Mouse (Mus musculus): ENCODE data around the gene Pkp3. TPM values are rescaled to one million over a fixed set of nuclear protein-coding genes. Genes with fewer than 3 reads are reported as not detected.

Gene Pkp3
- polyA plus RNA-seq, 1 experiment from 2014 or later: 14.7 TPM

DNA sequence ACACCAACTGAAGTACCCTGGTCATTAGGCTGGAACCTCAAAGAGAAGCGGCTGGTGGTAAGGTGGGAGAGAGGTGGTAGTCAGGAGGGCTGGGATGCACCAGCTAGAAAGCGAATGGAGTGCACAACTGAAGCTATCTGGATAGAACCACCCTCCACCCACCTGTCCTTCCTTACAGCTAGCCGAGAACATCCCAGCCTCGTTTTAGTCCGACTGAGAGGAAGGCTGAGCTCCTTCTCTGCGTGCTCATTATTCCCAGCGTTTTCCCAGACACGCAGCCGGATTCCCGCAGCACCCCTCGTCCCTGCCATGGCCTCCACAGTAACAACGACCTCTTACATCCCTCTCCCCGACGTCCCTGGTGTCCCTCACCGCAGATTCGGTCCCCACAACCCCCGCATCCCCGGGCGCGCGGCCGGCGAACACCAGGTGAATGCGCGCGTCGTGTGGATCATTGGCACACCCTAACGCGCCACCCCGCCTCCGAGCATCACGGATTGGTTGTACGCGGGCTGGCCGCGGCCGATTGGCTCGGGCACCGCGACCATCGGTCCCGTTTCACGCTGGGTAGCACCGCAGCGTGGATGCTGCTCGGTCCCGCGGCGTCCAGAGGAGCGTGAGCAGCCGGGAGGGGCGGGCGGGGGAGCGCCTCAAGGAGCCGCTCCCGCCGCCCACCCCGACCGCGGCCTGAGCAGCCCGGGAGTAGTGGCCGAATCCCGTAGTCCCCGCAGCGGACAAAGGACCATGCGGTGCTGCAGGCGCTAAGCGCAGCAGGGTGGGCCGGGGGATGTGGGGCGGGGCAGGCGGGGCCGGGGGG is 17.4 kb upstream of the Pkp3 start, which contains the start of gene B4galnt4:
Gene B4galnt4, plus strand, starts transcription at position 679 of the 817 bp plus-strand sequence.
- H3K27me3 ChIP-seq (replicated peaks; ENCODE audit: control insufficient read depth, insufficient read depth, low read length): no peaks in the 10 kb centered on the region
- peaks cover 15% of the 10 kb centered on the region for H3K36me3 ChIP-seq (ENCODE audit: control insufficient read depth, insufficient read depth, low read length)
- DNase-seq (ENCODE audit: low spot score): peak; percentile 90
- H3K27ac ChIP-seq (ENCODE audit: low read depth): peak within 1 kb of the TSS; percentile 27; the same call in 1 of the 2 replicates
- WGBS: under 1% methylated on average over 72 of the region's 72 CpGs
- peak within 1 kb of the TSS; percentile 74 for H3K4me3 ChIP-seq (ENCODE audit: low read depth, low read length)
- peak; percentile 94 for ATAC-seq (replicated peaks; ENCODE audit: low FRiP score, low TSS enrichment, low read depth)
- peak within 1 kb of the TSS; percentile 83 for H3K9ac ChIP-seq (ENCODE audit: low read length)
- peak within 1 kb of the TSS; percentile 97 for H3K4me2 ChIP-seq (ENCODE audit: low read length)
- no peaks in the 10 kb centered on the region for H3K9me3 ChIP-seq (ENCODE audit: control insufficient read depth, low read length)
- peaks cover 15% of the 10 kb centered on the region; the same call in 1 of the 2 replicates for H3K4me1 ChIP-seq (replicated peaks; ENCODE audit: control insufficient read depth, insufficient read depth, low read length)

DNA sequence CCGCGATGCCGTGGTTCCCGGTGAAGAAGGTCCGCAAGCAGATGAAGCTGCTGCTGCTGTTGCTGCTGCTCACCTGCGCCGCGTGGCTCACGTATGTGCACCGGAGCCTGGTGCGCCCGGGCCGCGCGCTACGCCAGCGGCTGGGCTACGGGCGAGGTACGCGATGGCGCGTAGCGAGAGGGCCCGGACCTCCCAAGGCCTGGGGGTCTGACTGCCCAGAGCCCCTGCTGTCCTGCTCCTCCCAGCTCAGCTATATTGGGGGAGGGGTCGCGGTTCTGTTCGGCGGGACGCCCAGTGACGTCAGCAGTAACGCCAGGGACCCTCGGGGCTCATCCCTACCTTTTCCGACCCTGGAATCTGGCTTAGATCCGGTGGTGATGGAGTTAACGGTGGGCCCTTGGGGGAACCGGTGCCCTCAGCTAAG is 16.7 kb upstream of the Pkp3 start:
- ATAC-seq (replicated peaks; ENCODE audit: low FRiP score, low TSS enrichment, low read depth) (peak; percentile 59), DNase-seq (ENCODE audit: low spot score) (peak; percentile 66)
- H3K4me1 ChIP-seq (replicated peaks; ENCODE audit: control insufficient read depth, insufficient read depth, low read length): peaks cover 15% of the 10 kb centered on the region; the same call in 1 of the 2 replicates
- H3K27me3 ChIP-seq (replicated peaks; ENCODE audit: control insufficient read depth, insufficient read depth, low read length): no peaks in the 10 kb centered on the region
- under 1% methylated on average over 36 of the region's 37 CpGs for WGBS
- H3K9ac ChIP-seq (ENCODE audit: low read length): peak overlapping the region; percentile 83
- H3K36me3 ChIP-seq (ENCODE audit: control insufficient read depth, insufficient read depth, low read length): peaks cover 15% of the 10 kb centered on the region
- H3K27ac ChIP-seq (ENCODE audit: low read depth): peak overlapping the region; percentile 27; the same call in 1 of the 2 replicates
- peak overlapping the region; percentile 74 for H3K4me3 ChIP-seq (ENCODE audit: low read depth, low read length)
- no peaks in the 10 kb centered on the region for H3K9me3 ChIP-seq (ENCODE audit: control insufficient read depth, low read length)
- H3K4me2 ChIP-seq (ENCODE audit: low read length): peak overlapping the region; percentile 97

DNA sequence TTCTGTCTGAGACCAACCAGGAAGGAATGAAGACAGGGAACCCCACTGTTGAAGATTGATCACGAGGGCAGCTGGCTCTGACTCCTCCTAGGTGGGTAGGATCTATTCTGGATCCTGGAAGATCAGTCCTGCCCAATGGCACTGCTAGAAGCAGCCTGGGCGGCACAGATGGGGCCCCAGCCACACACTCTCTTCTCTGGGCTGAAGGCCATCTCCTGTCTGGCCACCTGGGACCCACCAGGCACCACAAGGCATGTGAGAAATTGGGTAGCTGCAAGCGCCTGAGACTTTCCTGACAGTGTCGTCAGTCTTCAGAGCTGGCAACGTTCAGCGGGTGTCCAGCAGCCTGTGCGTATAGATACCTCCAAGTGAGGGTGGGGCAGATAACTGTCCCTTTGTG is 15.5 kb upstream of the Pkp3 start:
- Histone ChIP-seq H3K9ac (ENCODE audit: low read length) (no peak overlapping the region), H3K36me3 (ENCODE audit: control insufficient read depth, insufficient read depth, low read length) (peaks cover 17% of the 10 kb centered on the region), H3K27me3 (replicated peaks; ENCODE audit: control insufficient read depth, insufficient read depth, low read length) (no peaks in the 10 kb centered on the region), H3K4me1 (replicated peaks; ENCODE audit: control insufficient read depth, insufficient read depth, low read length) (peaks cover 15% of the 10 kb centered on the region; the same call in 1 of the 2 replicates), H3K4me2 (ENCODE audit: low read length) (no peak overlapping the region), H3K27ac (ENCODE audit: low read depth) (no peak overlapping the region), H3K9me3 (ENCODE audit: control insufficient read depth, low read length) (no peaks in the 10 kb centered on the region), H3K4me3 (ENCODE audit: low read depth, low read length) (no peak overlapping the region)
- ATAC-seq (replicated peaks; ENCODE audit: low FRiP score, low TSS enrichment, low read depth): no peak
- DNase-seq (ENCODE audit: low spot score): no peak
- 87% methylated on average over 7 of the region's 7 CpGs for WGBS

DNA sequence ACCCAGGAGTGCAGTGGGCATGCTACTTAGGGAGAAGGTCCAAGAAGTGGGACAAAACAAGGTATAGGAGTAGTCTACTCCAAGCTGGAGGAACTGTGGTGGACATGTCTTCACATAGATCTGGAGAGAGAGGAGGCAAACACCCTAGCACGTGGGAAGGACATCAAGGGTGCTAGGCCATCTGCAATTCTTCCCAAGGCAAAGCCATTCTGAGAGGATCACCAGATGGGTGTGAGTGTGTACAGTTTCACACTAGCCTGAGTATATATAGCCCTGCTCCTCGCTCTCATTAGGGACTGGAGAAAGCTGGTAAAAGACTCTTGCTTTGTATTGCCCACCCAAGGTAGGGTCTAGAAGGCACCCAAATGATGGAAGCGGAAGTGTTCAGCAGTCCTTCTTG is 14.7 kb upstream of the Pkp3 start:
- Histone ChIP-seq H3K27me3 (replicated peaks; ENCODE audit: control insufficient read depth, insufficient read depth, low read length) (no peaks in the 10 kb centered on the region), H3K36me3 (ENCODE audit: control insufficient read depth, insufficient read depth, low read length) (peaks cover 18% of the 10 kb centered on the region), H3K9me3 (ENCODE audit: control insufficient read depth, low read length) (no peaks in the 10 kb centered on the region), H3K9ac (ENCODE audit: low read length) (no peak overlapping the region), H3K4me3 (ENCODE audit: low read depth, low read length) (no peak overlapping the region), H3K4me1 (replicated peaks; ENCODE audit: control insufficient read depth, insufficient read depth, low read length) (peaks cover 15% of the 10 kb centered on the region; the same call in 1 of the 2 replicates), H3K4me2 (ENCODE audit: low read length) (no peak overlapping the region), H3K27ac (ENCODE audit: low read depth) (no peak overlapping the region)
- no peak for ATAC-seq (replicated peaks; ENCODE audit: low FRiP score, low TSS enrichment, low read depth)
- 89% methylated on average over 3 of the region's 3 CpGs for WGBS
- no peak for DNase-seq (ENCODE audit: low spot score)

DNA sequence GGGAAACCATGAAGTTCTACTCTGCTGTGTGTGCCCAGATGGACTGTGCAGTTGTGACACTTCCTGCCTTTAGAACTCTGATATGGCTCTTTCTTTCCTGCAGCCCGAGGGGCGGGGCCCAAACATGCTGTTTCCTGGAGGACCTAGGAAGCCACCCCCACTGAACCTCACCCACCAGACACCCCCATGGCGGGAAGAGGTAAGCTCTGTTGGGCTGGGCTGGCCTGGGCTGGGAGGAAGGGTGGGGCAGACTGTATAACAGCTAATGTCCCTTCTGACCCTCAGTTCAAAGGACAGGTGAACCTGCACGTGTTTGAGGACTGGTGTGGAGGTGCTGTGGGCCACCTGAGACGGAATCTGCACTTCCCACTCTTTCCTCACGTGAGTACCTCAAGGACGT is 13.8 kb upstream of the Pkp3 start:
- WGBS: 68% methylated on average over 7 of the region's 7 CpGs
- no peak overlapping the region for H3K9ac ChIP-seq (ENCODE audit: low read length)

DNA sequence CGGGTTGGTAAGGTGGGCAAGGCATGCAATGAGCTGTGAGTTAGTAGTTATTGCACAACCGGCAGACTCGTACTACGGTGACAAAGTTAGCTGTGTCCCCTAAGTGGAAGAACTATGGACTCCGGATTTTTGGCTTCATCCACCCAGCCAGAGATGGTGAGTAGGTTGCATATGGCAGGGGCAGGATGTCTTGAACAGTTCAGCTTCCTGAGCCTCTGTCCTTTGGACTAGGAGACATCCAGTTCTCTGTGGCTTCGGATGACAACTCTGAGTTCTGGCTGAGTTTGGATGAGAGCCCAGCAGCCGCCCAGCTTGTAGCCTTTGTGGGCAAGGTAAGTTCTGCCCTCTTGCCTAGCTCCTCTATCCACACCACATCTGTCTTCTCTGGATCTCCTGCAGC is 13.4 kb upstream of the Pkp3 start:
- peaks cover 23% of the 10 kb centered on the region for H3K36me3 ChIP-seq (ENCODE audit: control insufficient read depth, insufficient read depth, low read length)
- no peaks in the 10 kb centered on the region for H3K9me3 ChIP-seq (ENCODE audit: control insufficient read depth, low read length)
- peaks cover 15% of the 10 kb centered on the region; the same call in 1 of the 2 replicates for H3K4me1 ChIP-seq (replicated peaks; ENCODE audit: control insufficient read depth, insufficient read depth, low read length)
- no peak for DNase-seq (ENCODE audit: low spot score)
- no peak overlapping the region for H3K27ac ChIP-seq (ENCODE audit: low read depth)
- no peak overlapping the region for H3K9ac ChIP-seq (ENCODE audit: low read length)
- ATAC-seq (replicated peaks; ENCODE audit: low FRiP score, low TSS enrichment, low read depth): no peak
- WGBS: 90% methylated on average over 7 of the region's 7 CpGs
- H3K4me2 ChIP-seq (ENCODE audit: low read length): no peak overlapping the region
- no peak overlapping the region for H3K4me3 ChIP-seq (ENCODE audit: low read depth, low read length)
- H3K27me3 ChIP-seq (replicated peaks; ENCODE audit: control insufficient read depth, insufficient read depth, low read length): no peaks in the 10 kb centered on the region

More for the DNA sequence above, 13.8 kb upstream of the Pkp3 start:
- Histone ChIP-seq H3K4me3 (ENCODE audit: low read depth, low read length) (no peak overlapping the region), H3K36me3 (ENCODE audit: control insufficient read depth, insufficient read depth, low read length) (peaks cover 23% of the 10 kb centered on the region), H3K4me2 (ENCODE audit: low read length) (no peak overlapping the region), H3K27ac (ENCODE audit: low read depth) (no peak overlapping the region), H3K27me3 (replicated peaks; ENCODE audit: control insufficient read depth, insufficient read depth, low read length) (no peaks in the 10 kb centered on the region), H3K9me3 (ENCODE audit: control insufficient read depth, low read length) (no peaks in the 10 kb centered on the region), H3K4me1 (replicated peaks; ENCODE audit: control insufficient read depth, insufficient read depth, low read length) (peaks cover 15% of the 10 kb centered on the region; the same call in 1 of the 2 replicates)
- no peak for DNase-seq (ENCODE audit: low spot score)
- ATAC-seq (replicated peaks; ENCODE audit: low FRiP score, low TSS enrichment, low read depth): peak; percentile 20; the same call in 1 of the 2 replicates

DNA sequence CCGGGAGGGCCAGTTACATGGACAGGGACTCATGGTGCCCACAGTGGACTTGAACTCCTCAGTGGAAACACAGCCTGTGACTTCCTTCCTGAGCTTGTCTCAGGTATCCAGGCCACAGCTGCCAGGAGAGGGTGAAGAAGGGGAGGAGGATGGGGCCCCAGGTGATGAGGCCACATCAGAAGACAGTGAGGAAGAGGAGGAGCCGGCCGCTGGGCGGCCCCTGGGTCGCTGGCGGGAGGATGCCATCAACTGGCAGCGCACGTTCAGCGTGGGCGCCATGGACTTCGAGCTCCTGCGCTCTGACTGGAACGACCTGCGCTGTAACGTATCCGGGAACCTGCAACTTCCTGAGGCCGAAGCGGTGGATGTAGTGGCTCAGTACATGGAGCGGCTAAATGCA is 9.7 kb upstream of the Pkp3 start:
- no peak overlapping the region for H3K4me2 ChIP-seq (ENCODE audit: low read length)
- no peak overlapping the region for H3K4me3 ChIP-seq (ENCODE audit: low read depth, low read length)
- no peak for DNase-seq (ENCODE audit: low spot score)
- H3K27ac ChIP-seq (ENCODE audit: low read depth): no peak overlapping the region
- 76% methylated on average over 19 of the region's 19 CpGs for WGBS
- H3K27me3 ChIP-seq (replicated peaks; ENCODE audit: control insufficient read depth, insufficient read depth, low read length): peaks cover 15% of the 10 kb centered on the region
- peaks cover 23% of the 10 kb centered on the region for H3K36me3 ChIP-seq (ENCODE audit: control insufficient read depth, insufficient read depth, low read length)
- no peak for ATAC-seq (replicated peaks; ENCODE audit: low FRiP score, low TSS enrichment, low read depth)
- H3K4me1 ChIP-seq (replicated peaks; ENCODE audit: control insufficient read depth, insufficient read depth, low read length): 0 out of 2 replicates have a peak, but pooled peaks cover 8% of the 10 kb centered on the region
- no peaks in the 10 kb centered on the region for H3K9me3 ChIP-seq (ENCODE audit: control insufficient read depth, low read length)
- no peak overlapping the region for H3K9ac ChIP-seq (ENCODE audit: low read length)

DNA sequence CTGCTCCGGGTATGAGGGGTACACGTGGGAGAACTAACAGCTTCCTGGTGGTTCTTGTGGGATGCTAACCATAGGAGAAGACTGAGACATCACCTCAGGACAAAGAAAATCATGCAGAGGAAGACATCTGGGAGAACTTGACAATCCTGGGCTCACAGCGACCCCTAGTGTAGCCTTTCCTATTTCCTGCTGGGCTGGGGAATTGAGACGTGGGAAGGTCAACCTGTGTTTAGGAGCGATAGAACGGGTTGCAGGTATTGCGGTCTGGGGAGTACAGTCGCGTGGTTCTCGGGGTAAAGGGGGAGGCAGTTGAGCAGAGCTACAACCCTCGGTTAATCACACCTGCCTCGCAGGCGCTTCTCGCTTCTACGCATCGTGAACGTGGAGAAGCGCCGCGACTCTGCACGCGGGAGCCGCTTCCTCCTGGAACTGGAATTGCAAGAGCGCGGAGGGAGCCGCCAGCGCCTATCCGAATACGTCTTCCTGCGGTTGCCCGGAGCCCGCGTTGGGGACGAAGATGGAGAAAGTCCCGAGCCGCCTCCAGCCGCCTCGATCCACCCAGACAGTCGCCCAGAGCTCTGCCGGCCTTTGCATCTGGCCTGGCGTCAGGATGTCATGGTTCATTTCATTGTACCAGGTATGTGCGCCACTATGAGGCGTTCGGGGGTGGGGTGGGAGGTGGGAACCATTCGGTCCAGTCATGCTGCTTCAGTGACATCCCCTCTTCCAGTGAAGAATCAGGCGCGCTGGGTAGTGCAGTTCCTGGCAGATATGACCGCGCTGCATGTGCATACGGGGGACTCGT is 7.8 kb upstream of the Pkp3 start:
- Histone ChIP-seq H3K27ac (ENCODE audit: low read depth) (no peak overlapping the region), H3K4me2 (ENCODE audit: low read length) (peak overlapping the region; percentile 81), H3K27me3 (replicated peaks; ENCODE audit: control insufficient read depth, insufficient read depth, low read length) (peaks cover 15% of the 10 kb centered on the region), H3K9me3 (ENCODE audit: control insufficient read depth, low read length) (no peaks in the 10 kb centered on the region), H3K4me3 (ENCODE audit: low read depth, low read length) (peak overlapping the region; percentile 34), H3K4me1 (replicated peaks; ENCODE audit: control insufficient read depth, insufficient read depth, low read length) (0 out of 2 replicates have a peak, but pooled peaks cover 5% of the 10 kb centered on the region), H3K9ac (ENCODE audit: low read length) (peak overlapping the region; percentile 43), H3K36me3 (ENCODE audit: control insufficient read depth, insufficient read depth, low read length) (peaks cover 8% of the 10 kb centered on the region; the same call in 1 of the 2 replicates)
- DNase-seq (ENCODE audit: low spot score) (peak; percentile 95), ATAC-seq (replicated peaks; ENCODE audit: low FRiP score, low TSS enrichment, low read depth) (peak; percentile 28)
- under 1% methylated on average over 51 of the region's 51 CpGs for WGBS

Data from intestine, embryonic 14.5 days (tissue).